Mouse (Mus musculus) adrenal gland, adult 18-20 months (tissue): ENCODE measurements at regions not wholly inside any gene's neighbourhood (a gene's known extent, or its start where the extent isn't known, plus 50 kb on each side); places are given as distances from the start of the nearest gene placed in this dataset.

Experiments used
- DNase-seq, 2 experiments: peaks; one replicate each; pipeline ENCODE4 v3.0.0; 2021 to 2022; ENCODE audit warnings: low spot score in 2 of 2

DNA sequence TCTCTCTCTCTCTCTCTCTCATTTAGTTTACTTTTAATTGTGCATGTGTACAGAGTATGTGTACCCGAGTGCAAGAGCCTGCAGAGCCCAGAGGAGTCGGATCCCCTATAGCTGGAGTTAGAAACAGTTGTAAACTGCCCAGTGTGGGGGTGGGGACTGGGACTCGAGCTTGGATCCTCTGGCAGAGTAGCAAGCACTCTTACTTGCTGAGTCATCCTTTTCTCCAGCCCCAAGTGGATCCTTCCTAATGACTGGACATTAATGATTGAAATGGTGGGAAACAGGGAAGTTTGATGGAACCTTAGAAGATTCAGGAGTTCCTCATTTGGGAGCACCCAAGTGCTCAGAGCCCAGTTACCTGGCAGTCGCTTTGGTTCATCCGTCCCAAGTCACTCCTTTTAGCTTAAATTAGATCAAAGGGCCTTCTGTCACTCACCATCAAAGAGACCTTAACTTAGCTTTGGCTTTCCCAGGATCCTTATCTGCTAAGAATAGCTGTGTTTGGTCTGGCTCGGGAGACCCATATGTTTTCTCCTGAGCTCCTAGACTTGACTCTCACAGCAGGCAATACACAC, 170.3 kb upstream of the Jmjd1c start:
- DNase-seq = no peak

GRCm38 (mm10) chr10:66927651-66928050, 168.3 kb upstream of the Jmjd1c start:
- DNase-seq = no peak

GRCm38 (mm10) chr10:66928211-66928990, 167.5 kb upstream of the Jmjd1c start:
- DNase-seq = no peak

GRCm38 (mm10) chr10:66930563-66930962, 165.4 kb upstream of the Jmjd1c start:
- DNase-seq = no peak

DNA sequence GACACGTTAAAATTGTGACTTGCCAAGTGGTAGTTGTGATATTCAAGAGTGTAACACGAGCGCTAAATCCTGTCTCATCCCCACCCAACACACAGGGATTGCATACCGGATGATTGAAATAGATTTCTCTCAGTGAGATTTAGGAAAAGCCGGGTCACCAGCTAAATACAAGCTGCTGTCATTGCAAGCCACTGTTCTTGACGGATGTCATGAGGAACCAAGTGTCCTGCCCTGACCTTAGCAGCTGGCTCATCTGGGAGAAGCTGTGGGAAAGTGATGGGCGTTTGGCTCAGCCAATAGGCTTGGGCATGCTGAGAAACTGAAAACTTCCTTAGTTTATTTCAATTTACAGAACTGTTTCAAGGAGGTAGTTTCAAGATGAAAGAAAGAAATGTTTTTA, 164.4 kb upstream of the Jmjd1c start:
- no peak for DNase-seq

GRCm38 (mm10) chr10:66932544-66932943, 163.4 kb upstream of the Jmjd1c start:
- DNase-seq = no peak

GRCm38 (mm10) chr10:66933689-66934088, 162.2 kb upstream of the Jmjd1c start:
- no peak for DNase-seq

GRCm38 (mm10) chr10:66935731-66936130, 160.2 kb upstream of the Jmjd1c start:
- no peak for DNase-seq

GRCm38 (mm10) chr10:66937116-66937515, 158.8 kb upstream of the Jmjd1c start:
- DNase-seq = no peak

DNA sequence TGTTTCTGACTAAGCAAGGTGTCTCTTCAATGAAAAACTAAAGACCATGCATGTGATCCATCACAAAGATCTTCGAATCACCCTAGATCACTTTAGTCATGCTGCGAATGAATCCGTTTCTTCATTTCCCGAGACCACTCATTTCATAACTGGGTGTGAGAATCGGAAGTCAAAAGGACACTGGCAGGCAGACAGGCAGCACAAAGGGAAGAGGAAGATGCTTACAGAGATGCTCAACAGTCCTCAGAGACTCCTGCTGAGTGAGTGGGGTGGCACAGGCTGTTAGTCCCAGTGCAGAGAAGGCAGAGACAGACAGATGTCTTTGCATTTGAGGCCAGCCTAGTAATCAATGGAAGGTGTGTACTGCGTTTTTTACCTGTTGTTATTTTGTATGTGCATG, 155.6 kb upstream of the Jmjd1c start:
- DNase-seq = no peak

GRCm38 (mm10) chr10:66940922-66941321, 155.0 kb upstream of the Jmjd1c start:
- no peak for DNase-seq

GRCm38 (mm10) chr10:66941974-66942373, 154.0 kb upstream of the Jmjd1c start:
- DNase-seq = no peak

DNA sequence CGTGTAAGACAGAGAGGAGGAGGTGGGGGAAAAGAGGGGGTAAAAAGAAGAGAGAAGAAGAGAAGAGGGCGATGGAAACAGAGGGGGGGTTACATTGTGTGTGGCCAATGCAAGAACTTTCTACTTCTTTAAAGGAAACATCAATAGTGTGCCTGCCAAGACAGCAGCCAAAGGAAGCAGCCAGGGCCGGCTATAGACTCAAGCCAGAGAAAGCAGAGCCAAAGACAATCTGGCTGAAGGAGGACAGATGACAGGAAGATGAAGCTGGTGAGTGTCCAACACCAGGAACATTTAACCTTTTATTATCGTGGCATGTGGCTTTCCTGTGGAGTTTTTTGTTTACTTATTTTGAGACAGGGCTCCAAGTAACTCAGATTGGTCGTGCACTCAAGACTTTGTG, 152.1 kb upstream of the Jmjd1c start:
- DNase-seq = no peak

DNA sequence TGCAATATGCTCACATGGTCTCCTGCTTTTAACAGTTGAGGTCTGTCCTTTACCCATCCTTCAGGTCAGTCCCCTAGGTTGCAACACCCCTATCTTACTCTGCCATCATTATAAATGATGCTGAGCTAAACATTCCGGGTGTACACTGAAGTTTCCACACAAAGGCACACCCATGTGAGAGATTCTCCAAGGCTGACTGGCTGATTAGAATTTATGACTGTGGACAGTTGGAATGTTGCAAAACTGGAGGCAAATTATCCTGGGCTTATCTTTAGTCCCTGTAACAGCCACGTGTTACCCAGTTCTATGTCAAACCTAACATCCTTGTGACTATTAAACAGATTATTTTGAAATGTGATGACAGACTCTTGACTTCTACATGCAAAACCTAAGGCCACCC, 149.8 kb upstream of the Jmjd1c start:
- DNase-seq = no peak

- DNase-seq = no peak
Measured at GRCm38 (mm10) chr10:66948329-66948728, 147.6 kb upstream of the Jmjd1c start.

GRCm38 (mm10) chr10:66950441-66950840, 145.5 kb upstream of the Jmjd1c start:
- DNase-seq = no peak

GRCm38 (mm10) chr10:66951231-66951822, 144.6 kb upstream of the Jmjd1c start:
- no peak for DNase-seq

DNA sequence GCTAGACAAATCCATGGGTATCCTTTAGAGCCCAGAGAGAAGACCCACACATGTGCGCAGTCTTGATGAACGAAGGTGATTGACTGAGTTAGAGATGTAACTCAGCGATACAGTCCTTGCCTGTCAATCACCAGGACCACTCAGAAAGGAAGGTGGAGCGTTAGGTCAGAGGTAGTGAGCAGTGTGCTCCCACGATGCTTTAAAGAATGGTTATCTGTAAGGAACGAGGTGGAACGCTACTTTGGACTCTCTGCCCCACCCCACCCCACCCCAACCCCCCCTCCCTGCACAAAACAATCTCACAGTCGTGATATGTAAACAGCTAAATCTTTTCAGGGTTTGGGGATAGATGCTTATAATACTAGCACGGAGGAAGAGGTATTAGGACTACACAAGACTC, 144.0 kb upstream of the Jmjd1c start:
- no peak for DNase-seq

DNA sequence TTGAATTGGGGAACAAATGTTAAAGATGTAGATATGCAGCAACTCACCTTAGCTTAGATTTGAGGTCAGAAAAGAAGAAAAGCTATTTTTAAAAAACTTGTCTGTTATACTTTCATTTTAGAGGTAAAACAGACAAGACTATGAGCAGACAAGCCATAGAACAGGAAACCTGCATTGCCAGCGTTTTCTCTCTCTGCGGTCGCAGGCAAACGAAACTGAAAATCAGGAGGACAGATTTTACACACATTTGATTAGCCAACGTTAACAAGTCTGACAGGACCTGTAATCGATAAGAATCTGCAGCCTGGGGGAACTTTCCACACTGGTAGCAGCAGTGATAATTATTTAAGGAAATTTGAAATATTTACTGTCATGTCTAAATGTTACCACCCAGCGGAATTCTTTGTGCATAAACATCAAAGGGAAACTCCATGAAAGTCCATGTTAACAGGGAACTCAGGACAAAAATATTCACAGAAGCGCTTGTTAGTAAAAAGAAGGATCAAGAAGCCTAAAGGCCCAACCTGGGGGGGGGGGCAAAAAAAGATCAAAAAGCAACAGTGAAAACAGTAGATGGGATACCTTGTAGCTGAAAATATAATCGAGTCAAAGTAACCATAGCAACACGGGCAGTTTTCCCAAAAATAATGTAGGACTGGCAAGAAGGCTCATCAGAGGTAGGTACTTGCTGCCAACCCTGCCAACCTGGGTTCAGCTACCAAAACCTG, 142.5 kb upstream of the Jmjd1c start:
- no peak for DNase-seq

- no peak for DNase-seq
Measured at GRCm38 (mm10) chr10:66953976-66954505, 141.9 kb upstream of the Jmjd1c start.

DNA sequence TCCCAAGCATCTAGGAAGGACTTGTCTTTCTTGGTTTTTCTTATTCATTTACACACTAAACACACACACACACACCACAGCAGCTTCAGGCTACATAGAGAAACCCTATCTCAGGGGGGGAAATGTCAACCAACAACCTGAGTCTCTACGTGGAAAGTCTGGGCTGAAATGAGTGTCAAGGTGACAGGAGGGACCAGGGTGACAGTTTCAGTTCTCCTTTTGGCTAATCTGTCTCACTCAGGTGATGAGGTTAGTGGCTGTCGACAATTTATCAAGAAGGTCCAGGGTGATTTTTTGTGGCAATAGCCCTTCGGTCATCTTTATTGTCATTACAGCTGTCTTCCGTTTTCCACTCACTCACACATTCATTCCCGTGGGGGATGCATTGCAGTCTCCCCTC, 140.5 kb upstream of the Jmjd1c start:
- DNase-seq = no peak

DNA sequence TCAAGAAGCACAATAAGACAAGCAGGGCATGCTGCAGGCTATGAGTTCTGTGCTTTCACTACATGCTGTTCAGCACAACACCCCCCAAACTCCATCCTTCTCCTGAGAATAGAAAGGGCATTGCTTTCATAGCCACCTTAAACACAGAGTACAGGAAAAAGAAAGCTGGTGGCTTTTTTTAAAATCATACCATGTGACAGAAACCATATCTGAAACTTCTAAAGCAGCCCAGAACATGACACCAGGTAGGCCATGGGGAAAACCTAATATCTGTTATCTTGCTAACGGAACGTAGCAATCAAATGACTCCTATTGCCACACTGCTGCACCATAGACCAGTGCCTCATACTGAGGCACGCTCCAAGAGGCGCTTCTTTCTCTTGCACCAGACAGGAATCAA, 139.3 kb upstream of the Jmjd1c start:
- DNase-seq = no peak
